Mouse (Mus musculus) frontal cortex, postnatal 10 days (tissue): ENCODE measurements around the gene Ahnak.
"Not testable (repeated sequence)": the region's sequence is repeated elsewhere in the genome, so short reads cannot be mapped to it uniquely, and the experiment has no call there.

Experiments
- DNase-seq, 2 experiments: peaks; one replicate each; pipeline ENCODE4 v3.0.0; 2022; ENCODE audit warnings: low spot score in 2 of 2, mixed read lengths in 1 of 2

The Ahnak gene

GRCm38 (mm10) chr19:9097441-9097840 is 108.4 kb downstream of the Ahnak start:
- no peak for DNase-seq

DNA sequence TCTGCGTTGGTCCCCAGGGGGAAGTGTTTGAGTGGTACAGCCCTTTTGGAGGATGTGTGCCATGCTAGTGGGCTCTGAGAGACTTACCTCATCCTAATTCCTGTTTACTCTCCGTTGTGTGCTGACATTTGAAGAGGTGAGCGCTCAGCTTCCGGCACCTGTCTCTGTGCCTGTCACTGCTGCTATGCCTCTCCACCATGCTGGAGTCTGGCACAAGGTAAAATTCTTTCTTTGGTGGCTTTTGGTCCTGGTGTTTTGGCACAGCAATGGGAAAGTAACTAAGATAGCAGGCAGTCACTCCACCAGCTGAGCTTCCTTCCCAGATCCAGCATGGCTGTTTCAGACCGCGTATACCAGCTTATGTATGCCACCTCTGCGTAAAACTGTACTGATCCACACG is 110.7 kb downstream of the Ahnak start:
- no peak for DNase-seq

- DNase-seq = no peak
Observed at GRCm38 (mm10) chr19:9100297-9101061, 111.4 kb downstream of the Ahnak start.

DNA sequence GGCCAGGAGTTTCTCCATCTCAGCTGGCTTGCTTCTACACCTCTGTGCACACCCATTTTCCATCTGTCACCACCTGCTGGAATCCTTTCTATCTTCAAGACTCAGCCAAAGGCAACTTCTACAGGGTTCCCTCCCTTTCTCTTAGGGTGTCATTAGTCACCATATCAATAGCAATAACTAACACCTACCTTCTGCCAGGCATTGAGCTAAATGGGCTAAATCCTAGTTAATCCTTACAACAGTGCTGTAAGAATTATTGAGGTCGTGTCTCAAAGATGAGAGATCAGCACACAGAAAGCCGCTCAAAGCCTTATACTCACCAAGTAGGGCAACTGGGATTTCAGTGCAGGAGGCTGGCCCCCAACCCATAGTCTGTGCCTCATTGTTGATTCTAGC is 112.0 kb downstream of the Ahnak start:
- DNase-seq = no peak

- no peak for DNase-seq
Observed at GRCm38 (mm10) chr19:9103986-9104385, 114.9 kb downstream of the Ahnak start.

- DNase-seq = no peak
Observed at GRCm38 (mm10) chr19:9105101-9105685, 116.1 kb downstream of the Ahnak start.

GRCm38 (mm10) chr19:9106096-9106495 is 117.0 kb downstream of the Ahnak start:
- DNase-seq = no peak

DNA sequence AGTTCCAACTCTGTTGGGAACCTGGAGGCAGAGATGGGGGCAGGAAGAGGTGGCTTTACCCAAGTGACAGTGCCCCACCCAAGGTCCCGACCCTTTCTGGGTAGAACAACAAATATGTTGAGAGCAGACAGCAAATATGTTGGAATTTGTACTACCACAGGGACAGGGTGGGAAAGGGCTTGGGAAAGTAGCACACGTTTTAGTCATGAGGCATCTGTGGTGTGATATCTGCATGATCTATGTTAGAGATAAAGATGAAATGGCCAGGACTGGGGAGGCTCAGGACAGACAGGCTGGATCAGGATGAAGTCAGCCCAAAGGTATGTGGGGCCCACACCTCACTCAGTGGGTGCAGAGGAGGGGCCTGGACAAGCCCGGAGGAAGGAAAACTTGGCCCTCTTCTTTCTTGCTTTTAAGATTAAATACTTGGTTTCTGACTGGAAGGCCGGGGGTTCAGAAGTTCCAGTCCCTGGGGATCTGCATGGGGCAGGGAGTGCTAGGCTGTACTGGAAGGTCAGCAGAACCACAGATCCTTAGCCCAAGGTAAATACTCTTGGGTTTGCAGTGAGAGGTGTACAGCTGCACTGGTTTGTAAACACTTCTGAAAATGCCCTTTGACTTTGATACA is 117.8 kb downstream of the Ahnak start:
- no peak for DNase-seq

- no peak for DNase-seq
Observed at GRCm38 (mm10) chr19:9107379-9107755, 118.3 kb downstream of the Ahnak start.

DNA sequence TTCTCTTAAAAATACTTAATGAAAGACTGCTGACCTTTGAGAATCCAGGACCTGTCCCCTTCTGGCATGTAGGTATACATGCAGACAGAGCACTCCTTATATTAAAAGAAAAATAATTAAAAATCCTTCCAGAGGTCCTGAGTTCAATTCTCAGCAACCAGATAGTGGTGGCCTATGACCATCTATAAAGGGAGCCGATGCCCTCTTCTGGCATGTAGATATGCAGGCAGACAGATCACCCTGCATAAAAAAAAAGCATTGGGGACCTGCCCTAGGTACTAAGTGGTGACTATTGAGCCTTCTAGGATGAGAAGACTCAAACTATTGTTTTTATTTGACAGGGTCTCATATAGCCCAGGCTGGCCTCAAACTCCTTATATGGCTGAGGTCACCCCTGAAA is 119.5 kb downstream of the Ahnak start:
- DNase-seq = no peak

DNA sequence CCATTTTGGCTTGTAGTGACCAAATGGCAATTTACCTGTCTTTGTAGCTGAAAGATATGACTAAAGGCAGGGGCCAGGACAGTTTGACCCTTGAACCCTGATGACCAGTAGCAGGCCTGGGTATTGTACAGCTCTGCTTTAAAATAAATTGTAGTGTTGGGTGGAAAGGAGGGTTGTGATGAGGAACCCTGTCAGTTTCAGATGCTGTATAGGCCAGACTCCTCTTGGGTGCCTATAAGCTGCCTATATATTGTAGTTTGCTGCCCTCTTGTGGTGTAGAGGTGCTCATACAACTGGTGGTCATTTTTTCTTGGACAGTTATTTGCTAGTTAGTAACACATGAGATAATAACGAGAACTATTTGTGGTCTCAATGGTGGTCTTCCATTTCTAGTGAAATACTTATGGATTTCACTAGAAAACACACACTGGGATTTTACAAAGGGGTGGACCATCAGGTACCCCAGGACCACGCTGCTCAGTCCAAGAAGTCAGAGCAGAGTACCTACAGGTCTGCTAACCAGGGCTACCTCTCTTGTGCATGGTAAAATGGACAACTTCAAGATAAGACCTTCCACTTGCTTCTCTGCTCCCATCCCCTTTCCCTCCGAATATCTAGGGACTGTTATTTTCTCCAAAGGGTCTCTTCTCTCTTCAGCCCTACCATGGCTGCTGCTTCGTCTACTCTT is 121.2 kb downstream of the Ahnak start:
- DNase-seq = peak in 1 of 2 experiments; percentile 35

DNA sequence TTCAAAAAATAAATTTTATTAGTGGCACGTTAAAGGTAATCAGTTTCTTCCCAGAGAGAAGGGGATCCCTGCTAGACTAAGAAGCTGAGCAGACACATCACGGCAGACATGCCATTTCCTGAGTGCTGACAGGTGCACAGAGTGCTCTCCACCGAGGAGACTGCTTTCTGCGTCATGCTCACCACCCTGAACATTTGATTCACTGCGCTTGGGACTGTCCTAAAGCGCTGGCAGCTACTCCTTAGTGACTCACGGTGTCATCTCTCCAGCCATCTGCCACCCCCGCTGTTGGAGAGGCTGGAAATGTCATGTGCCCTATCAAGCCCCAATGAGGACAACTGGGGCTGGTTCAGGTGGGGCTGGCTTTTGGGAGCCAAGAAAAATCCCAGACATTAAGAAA is 123.0 kb downstream of the Ahnak start:
- no peak for DNase-seq

DNA sequence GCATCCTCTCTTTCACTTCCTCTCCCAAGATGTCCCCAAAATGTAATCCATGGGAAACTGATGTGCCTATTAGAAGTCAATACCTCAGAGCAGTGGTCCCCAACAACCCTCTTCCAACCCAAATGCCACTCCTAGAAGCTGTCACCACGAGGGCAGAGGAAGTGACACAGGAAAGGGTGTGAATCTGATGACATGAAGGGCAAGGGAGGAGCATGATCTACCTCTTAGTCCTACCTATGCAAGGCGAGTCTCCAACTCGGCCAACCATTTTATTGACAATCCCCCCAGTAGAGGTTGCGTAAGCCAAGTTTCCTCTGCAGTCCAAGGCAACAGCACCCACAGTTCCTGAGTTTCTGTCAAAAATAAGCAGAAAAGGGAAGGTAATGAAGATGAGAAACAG is 127.2 kb downstream of the Ahnak start:
- DNase-seq = no peak

DNA sequence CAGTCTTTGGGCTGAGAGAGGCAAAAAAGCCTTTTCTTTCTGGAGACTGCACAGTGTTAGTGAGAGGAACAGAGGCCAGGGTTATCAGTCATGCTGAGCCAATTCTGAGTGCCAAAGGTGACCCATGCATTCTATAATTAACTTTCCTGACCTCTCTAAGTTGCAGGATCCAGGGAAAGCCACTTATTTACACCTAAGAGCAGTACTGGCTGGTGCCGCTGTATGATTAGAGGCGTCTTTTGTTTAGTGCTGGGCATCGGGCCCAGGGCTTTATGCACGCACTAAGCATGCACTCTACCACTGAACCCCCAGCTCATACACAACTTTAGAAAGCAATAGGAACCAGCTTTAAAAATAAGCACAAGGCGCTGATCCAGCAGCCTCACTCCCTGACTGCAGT is 128.2 kb downstream of the Ahnak start:
- DNase-seq = no peak

GRCm38 (mm10) chr19:9119655-9120425 is 130.8 kb downstream of the Ahnak start:
- DNase-seq = no peak

GRCm38 (mm10) chr19:9122390-9122789 is 133.3 kb downstream of the Ahnak start:
- DNase-seq = no peak

GRCm38 (mm10) chr19:9123986-9124385 is 134.9 kb downstream of the Ahnak start:
- not testable (repeated sequence) for DNase-seq
